Mouse (Mus musculus) left cerebral cortex, adult 9 months (tissue): ENCODE measurements around the gene Rab11b.

Experiments used
- DNase-seq, 2 experiments: peaks; one replicate each; pipeline ENCODE4 v3.0.0; 2022; ENCODE audit warnings: low spot score in 2 of 2

Gene Rab11b

DNA sequence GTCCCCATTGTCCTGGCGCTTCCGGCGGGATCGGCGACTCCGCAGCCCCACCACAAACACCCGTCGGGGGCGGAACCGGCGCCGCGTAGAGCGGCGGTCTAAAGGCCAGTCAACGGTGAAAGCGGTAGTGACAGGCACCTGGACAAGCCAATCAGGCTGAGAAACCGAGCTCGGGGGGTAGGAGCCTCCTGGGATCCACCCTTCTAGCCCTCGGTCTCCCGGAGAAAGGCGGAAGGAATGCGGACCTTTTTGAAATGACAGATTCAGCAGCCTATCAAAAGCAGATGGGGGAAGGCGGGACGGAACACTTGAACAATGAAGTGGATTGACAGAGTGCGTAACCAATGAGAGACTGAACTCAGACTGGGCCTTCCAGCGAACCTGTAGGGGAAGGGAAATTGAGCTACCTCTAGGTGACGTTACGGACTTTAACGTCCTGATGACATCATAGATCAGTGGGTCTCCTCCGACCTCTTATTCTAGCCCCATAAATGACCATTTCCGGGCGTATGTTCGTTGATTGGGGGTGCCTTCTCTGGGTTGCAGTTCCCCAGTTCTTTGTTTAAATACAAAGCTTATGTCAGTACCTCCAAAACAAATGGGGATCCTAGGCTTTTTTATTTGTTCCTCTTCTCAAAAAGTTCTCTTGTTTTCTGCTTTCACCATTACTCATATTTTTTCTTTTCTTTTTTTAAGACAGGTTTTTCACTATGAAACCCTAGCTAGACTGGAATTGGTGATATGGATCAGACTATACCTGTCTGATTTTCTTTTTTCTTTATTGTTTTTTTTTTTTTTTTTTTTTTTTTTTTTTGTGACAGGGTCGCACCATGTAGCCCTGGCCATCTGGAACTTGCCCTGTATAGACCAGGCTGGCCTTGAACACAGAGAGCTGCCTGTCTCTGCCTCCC lies at the start of gene Rab11b:
Gene Rab11b, minus strand, starts transcription at position 276 of the 911 bp plus-strand sequence.
- DNase-seq = peak; percentile 100

DNA sequence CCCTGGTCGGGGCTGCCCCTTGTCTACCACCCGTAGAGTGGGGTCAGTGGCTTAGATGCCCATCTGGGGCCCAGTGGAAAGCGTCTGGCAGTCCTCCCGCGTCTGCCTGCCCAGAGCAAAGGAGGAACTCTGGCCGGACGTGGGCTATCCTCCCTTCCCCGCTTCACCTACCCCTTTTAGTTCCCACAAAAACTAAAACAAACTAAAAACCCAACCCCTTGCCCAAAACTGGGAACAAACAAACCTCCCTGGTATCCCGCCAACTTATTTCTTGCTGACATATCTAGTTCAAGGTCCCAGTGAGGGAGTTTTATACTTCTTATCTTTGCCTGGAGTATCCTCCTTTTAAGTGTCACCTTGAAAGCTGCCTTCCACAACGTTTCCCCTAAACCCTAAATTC lies 47.9 kb upstream of the Rab11b start:
- no peak for DNase-seq

DNA sequence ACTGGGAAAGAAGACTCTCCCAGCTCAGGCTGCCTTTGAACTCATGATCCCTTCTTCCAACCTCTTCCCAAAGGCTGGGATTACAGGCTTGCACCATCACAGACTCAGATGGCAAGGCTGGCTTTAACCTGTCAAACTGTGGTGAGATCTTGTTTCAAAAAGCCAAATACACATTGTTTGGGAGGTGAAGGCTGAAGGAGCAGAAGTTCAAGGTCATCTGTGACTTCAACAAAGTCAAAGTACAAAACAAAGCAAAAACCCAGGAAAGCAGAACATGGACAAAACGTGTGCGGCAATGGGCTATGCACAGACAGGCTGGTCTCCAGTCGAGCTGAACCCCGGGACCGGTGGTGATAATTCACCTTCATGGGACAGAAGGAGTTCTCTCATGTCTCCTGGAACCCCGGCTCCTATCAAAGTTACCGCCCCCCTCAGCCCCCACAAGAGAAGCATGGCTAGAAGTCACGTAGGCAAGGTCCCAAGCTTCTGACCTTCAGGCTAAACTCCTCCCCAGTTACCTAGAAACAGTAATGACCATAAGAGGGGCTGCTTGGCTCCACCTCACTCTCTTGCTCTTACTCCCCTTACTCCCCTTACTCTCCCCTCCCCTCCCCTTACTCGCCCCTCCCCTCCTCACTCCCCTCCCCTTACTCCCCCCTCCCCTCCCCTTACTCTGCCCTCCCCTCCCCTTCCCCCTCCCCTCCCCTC lies 47.0 kb upstream of the Rab11b start:
- DNase-seq = no peak

DNA sequence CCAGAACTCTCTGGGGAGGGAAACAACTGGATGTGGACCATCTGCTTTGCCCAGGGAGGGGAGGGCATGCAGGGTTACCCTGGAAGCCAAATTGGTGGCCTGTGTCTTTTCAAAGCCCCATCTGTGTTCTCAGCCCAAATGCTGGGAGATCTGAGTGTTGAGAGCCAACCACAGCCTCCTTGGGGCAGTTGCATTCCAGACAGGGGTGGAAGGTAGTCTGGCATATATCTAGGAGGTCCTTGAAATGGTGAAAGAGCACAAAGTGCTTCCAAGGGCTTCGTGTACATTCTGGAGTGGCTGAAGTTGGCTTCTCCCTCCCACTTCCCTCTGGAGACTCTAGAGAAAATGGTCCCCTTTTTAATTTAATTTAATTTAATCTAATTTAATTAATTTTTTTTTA lies 44.4 kb upstream of the Rab11b start:
- DNase-seq = no peak

DNA sequence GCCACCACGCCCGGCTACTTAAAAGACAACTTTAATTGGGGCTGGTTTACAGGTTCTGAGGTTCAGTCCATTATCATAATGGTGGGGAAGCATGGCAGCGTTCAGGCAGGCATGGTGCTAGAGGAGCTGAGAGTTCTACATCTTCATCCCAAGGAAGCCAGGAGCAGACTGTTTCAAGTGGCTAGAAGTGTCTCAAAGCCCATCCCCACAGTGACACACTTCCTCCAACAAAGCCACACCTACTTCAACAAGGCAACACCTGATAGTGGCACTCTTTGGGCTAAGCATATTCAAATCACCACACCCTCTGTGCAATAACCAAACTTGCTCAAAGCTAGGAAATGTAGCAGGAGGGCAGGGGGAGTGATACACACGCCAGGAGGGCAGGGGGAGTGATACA lies 43.9 kb upstream of the Rab11b start:
- no peak for DNase-seq

DNA sequence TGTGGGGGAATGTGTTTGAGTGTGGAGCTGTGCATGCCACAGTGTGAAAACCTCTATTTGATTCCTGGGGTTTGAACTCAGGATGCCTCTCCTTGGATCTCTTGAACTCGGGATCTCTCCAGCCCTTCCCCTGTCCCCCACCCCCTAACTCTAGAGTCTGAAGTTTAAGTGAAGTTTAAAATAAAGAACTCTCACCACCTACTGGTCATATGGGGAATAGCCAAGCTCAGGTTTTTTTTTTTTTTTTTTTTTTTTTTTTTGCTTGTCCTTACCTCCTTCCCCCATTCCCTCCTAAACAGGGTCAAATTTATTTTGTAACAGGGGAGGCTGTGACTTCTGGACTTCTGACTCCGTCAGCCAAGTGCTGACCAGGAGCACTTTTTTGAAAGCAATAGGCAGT lies 41.9 kb upstream of the Rab11b start:
- no peak for DNase-seq

DNA sequence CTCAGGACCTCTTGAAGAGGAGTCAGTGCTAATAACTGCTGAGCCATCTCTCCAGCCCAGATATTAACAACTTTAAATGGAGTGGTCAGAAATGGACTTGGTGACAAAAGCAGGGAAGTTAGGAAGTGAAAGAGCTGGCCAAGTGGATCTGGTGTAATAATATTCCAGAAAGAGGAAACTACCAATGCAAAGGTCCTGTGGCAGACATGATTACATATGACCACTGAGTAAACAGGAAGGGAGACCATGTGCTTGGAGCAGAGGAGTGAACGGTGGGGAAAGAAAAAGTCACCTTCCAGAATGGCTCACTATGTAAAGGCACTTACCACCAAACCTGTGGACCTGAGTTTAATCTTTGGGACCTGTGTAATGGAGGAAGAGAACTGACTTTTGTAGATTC lies 38.9 kb upstream of the Rab11b start:
- no peak for DNase-seq

DNA sequence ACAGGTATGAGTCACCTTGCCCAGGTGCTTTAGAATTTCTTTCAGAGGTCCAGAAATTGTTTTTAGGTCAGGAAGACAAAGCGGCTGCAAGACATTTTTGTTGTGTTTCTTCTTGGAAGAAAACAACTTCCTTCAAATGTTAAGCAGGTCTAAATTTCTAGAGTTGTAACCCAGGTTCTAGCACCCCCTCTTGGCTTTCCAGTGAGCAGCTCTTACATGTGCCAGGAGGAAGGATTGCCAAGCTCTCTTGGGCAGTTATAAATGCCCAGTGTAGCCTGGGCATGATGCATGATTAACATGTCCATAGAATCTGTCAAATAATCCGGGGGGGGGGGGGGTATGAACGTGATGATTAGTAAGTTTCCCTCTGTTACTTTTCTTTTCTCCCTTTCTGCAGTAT lies 38.0 kb upstream of the Rab11b start:
- no peak for DNase-seq

DNA sequence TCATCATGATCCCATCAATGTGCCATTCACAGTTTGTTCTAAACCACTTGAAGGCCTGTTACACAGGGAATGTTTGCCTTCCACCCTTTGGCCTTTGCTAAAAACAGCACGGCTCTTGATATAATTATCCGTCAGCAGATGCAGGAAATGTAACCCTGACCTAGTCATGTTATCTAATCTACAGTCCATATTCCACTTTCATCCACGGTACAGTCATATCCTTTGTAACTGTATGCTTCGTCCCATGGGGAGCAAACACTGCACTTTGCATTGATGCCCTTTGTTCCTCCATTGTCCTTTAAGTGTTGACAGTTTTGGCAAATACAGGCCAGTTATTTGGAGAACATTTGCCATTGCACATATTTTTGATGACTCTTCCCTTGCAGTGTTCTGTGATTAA lies 28.4 kb upstream of the Rab11b start:
- no peak for DNase-seq

DNA sequence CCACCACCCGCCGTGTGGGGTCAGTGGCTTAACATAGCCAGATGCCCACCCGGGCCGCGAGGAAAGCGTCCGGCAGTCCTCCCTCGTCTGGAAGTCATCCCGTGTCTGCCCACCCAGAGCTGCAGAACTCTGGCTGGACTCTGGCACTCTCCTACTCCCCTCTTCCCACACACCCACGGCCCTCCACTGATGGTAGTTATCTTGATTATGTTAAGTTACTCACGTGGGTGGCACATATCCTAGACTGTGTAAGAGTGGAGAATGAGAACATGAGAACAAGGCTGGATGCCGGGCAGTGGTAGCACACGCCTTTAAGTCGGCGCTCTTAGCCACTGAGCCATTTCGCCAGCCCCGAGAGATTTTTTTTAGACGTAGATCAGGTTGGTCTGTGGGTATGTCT lies 26.0 kb upstream of the Rab11b start:
- peak in 1 of 2 experiments; percentile 18 for DNase-seq

DNA sequence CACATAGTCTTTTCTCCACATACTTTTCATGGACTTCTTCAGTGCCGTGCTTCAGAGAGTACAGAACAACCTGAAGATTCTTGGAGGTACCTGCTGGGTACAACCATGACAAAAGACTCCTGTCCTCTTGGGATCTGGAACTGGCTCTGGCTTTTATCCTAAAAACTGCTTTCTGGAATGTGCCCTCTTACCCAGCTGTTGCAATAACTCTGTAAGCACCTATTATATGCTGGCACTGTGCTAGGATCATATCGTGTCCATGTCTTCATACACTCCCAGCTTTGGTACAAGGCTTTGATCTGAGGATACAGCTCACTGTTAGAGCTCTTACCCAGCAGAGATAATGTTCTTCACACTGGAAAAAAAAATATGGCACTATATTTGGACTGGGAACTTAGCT lies 24.6 kb upstream of the Rab11b start:
- no peak for DNase-seq

DNA sequence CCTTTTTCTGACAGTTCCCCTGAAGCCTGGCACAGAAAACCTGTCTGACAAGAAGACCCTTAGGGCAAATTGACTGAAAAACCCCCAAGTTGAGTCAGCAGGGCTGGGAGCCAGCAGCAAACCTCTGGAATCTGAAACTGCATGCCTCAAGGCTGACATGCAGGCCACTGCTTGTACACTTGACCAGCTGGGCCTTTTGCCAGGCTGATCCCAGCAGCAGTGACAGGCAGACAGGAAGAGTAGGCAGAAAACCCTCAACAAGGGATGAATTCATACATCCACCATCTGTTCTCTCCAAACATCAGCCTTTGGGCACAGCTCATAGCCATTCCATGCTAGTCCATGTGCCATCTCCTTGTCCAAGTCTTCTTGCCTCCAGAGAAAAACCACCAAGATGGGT lies 23.1 kb upstream of the Rab11b start:
- peak in 1 of 2 experiments; percentile 46 for DNase-seq

DNA sequence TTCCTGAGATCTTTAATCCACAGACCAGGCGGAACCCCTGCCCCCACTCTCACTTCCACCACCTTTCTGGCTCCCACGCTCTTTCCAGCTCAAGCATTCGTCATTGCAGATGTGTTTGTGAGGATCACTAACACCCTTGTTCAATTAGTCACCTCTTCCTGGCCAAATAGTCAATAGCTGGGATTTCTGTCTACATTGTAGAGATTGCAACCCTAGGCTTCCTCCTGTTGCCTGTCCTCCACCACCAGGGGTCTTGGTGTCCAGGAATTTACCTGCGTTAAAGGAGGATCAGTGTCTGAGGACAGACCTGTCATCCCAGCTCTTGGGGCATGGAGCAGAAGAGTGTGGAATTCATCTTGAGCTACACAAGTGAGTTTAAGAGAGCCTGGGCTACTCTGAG lies 21.7 kb upstream of the Rab11b start:
- no peak for DNase-seq

DNA sequence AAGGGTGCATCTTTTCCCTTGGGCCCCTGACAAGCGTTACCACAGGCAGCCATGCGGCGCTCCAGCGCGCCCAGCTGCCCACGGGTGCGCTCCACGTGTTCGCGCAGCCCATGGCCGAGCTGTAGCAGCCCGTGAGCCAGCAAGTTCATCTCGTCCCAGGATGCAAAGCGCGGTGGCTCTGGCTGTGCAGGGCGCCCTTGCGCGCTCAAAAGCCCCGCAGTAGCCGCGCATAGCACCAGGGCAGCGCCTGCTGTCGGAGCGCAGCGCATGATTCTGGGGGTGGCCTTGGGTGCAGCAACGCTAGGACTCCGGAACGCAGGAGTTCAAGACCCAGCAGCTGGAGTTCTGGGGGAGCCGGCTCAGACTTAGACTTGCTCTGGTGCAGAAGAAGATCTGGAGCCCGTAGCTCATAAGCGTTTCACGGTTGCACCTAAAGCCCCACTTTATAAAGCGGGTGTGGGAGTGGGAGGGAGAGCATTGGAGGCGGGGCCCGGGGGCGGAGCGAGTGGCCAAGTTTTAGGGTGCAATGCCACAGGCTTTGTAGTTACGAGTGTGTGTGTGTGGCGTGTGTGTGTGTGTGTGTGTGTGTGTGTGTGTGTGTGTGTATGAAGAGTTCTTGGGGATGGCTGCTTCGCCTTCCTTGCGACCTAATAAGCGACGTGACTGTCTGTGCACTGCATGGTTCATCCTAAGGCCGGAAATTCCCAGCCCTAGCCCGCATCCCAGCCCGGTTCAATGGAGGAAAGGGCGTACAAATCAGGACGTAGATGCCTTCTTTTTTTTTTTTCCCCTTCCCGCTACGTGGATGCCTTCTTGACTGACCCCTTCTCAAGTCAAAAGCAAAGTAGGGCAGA lies 21.0 kb upstream of the Rab11b start, which contains the start of gene Angptl4:
Gene Angptl4, minus strand, starts transcription at position 707 of the 854 bp plus-strand sequence.
- peak in 1 of 2 experiments; percentile 44 for DNase-seq

DNA sequence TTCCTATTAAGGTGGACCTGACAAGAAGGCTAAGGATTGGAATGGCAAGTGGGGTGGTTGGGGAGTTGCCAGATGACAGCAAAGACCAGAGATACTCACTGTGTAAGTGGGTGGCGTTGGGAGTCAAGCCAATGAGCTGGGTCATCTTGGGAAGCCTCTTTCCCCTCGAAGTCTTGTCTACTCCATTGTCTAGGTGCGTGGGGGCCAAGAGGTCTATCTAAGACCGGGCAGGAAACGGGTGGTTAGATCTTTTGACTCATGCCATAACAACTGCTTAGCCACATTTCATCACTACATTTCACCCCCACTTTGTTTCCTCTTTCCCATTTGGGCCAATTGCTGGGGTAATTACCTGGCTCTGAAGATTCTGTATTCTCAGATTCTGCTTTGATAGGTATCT lies 20.1 kb upstream of the Rab11b start:
- DNase-seq = no peak

DNA sequence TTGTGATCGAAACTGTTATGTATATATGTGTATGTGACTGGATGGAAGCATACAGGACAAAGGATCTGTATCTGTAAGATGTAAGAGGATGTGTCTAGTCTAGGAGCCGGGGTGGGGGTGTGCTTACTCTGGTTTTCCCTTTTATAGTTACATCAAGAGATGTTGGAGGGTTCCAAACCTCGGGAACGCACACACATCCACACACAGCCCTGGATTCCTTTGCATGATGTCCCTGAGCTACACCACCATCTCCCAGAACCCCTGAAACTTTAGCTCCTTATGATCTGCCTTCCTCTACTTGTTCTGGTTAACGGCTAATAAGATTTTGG lies 19.6 kb upstream of the Rab11b start:
- no peak for DNase-seq

DNA sequence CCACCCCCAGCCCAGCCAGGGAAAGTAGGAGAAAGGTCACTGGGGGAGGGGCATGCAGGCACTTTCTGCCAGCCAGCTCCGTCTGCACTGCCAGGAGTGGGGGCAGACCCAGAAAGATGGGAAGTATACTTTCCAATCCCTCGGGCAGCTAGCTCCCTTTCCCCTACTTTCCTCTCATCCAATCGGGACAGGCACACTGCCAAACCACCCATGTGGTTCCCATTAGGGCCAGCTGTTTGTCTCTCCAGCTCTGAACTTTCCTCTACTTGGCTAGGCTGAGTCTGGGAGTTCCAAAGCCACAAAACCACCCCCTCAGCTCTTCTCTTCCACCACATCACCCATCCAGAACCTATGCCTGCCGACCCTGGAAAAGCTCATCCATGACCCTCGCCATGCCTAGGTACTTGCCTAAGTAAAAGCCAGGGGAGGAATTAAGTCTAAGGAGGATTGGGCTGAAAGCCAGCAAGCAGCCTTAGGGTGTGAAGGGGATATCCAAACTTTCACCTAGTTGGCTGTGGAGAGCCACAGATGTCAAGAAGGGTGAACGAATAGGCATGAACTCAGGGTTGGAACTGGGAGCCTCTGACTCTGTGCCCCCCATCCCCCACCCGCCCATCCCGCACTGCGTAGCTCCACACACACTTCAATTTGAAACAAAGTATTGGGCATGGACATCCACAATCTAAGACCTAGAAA lies 19.1 kb upstream of the Rab11b start:
- DNase-seq = peak; percentile 39 to 83

DNA sequence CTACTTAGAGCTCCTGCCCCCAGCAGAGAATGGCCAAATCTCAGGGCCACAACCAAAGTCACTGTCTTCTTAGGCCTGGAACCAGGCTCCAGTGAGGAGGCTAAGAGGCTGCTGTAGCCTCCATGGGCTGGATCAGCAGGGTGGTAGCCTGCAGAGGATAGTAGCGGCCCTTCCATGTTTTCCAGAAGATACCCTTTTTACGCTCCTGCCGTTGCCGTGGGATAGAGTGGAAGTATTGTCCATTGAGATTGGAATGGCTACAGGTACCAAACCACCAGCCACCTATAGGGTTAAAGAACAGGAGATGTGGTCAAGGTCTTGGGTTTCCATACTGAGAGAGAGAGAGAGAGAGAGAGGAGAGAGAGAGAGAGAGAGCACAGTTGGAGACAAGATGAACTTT lies 15.0 kb upstream of the Rab11b start:
- DNase-seq = no peak

DNA sequence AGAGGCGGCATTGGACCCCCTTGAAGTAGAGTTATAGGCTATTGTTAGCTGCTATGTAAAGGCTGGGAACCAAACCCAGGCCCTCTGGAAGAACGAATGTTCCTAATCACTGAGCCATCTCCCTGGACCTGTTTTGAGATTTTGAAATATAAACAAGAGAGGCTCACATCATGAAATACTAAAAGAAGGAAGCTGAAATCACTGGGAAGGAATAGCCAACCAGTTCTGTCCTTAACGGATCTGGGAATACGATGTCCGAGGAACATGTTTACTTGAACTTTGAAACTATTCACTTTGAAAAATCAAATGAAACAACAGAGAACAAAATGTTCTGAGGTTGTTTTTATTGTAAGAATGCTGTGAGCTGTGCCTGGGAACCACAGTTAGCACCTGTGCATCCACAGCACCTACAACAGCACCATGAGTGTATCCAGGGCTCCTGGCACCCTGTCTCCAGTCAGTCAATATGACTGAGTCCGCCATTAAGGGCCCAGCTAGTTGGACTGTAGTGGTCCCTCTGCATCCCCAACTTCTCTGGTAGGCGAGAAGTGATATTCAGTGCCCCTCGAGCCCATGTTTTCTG lies 14.3 kb upstream of the Rab11b start:
- no peak for DNase-seq

DNA sequence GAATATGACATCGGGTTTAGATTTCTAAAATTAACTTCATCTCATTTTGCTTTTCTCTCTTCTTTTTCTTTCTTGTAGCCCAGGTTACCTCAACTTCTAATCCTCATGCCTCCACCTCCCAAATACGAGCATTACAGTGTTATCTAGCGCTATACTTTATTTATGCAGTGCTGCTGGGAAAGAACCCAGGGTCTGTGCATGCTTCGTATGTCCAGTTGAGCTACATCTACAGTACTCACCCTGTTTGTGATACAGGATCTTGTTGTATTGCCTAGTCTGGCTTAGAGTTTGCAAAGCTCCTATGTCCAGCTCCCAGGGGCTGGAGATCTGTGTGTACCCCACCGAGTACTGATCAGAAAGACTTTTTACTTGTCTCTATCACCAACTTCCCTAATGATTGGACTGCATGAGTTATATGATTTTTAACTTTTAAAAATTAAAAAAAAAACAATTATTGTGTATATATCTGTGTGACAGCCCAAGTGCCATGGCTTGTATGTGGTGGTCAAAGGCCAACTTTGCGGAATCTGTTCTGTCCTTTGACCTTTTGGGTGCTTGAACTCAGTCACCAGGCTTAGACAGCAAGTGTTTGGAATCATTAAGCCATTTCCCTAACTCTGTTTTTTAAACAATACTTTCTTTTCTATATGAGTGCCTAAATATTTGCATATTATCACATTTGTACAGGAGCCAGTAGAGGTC lies 13.7 kb upstream of the Rab11b start:
- DNase-seq = no peak

DNA sequence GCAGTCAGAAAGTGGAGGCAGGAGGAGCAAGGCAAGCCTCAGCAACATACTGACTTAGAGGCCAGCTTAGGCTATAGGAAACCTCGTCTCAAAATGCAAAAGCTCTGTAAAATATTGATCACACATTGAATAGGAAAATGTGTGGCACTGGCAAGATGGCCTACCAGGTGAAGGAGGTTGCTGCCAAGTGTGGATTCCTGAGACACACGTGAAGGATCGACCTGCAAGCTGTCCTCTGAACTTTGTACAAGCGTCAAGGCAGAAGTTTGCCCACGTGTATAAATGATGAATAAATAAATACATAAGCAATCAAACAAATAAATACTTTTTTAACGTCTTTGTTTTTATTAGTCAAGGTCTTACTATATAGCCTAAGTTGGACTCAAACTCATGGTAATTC lies 13.1 kb upstream of the Rab11b start:
- DNase-seq = no peak
